Mouse (Mus musculus) spleen, adult 12 weeks (tissue): ENCODE results near the gene Erp27.
"Not testable (repeated sequence)": the region's sequence is repeated elsewhere in the genome, so short reads cannot be mapped to it uniquely, and the experiment has no call there.

Experiments used
- DNase-seq: peaks from one replicate; pipeline ENCODE4 v3.0.0; 2022; ENCODE audit warnings: low spot score

Gene Erp27

DNA sequence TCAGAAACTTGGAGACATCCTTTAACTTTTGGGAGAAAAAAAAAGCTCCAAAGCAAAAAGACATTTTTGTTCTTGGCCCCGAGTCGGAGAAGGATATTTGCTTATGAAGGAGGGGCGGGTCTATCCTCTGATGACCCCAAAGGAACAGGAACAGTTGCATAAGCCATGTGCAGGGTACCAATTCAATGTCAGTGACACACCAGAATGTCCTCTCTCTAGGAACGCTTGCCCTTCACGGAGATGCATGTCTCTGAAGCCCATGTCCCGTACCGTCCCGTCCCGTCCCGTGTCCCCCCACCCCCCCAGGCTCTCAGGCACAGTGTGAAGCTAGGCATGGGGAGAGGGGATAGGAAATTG is 15.1 kb downstream of the Erp27 start:
- DNase-seq, result no peak

GRCm38 (mm10) chr6:136906283-136906936 is 15.6 kb downstream of the Erp27 start:
- no peak for DNase-seq

DNA sequence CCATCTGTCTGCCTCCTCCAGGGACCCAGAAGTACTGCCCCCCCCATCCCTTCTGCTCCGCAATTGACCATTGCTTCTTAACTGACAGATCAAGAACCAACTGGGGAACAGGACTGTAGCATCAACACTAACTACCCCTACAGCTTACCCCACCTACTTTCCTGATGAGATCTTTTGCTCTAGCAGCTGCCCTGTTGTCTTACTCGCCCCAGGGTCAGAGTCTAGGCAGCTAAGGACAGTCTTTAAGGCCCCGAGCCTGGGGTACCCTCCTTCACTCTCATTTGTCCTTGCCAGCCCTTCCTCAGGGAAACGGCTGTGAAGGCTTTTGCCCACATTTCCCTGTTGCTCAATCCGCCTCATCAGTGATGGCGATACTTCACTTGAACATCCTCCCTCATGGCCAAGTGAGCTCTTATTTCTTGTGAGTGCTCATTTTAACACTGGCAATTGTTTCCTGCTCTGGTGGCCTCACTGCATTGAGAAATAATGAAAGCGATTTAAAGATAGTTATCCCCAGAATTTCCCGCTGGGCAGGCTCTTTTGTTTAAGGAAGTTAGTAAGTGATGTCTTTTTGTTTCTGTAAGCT is 18.0 kb downstream of the Erp27 start:
- DNase-seq, result no peak

DNA sequence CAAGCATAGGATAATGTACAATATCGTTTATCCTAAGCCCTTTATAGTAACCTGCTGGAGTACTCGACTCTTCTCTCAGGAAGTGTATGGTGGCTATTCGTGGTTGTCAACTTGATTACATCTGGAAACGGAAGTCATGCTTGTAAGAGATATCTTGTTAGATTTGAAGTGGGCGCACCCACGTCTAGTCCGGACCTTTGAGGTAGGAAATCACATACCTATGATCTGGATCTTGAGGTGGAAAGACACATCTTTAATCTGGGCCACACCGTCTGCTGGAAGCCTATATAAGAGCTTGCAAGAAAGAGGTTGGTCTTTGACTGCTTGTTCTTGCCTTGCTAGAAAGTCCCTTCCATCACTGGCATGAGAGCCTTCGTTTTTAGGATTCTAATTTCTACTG is 19.5 kb downstream of the Erp27 start:
- no peak for DNase-seq

GRCm38 (mm10) chr6:136901010-136901409 is 21.0 kb downstream of the Erp27 start:
- no peak for DNase-seq

GRCm38 (mm10) chr6:136900369-136901009 is 21.5 kb downstream of the Erp27 start:
- DNase-seq, result no peak

DNA sequence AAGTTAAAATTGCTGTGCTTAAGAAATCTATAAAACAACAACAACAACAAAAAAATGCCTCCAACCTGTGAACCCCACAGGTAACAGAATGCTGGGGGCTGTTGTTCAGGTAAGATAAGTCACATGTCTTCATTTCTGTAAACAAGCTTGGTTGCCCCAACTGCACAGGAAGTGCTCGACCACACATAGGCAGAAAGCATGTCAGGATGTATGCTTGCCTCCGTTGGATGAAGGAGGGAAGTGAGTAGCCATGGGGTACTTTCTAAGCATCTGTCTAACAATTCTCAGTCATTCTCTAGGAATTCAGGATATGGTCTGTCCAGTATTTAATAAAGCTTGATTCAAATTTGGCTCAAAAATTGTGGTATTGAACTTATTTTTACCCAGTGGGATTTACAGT is 23.0 kb downstream of the Erp27 start:
- DNase-seq, result no peak

GRCm38 (mm10) chr6:136898222-136898621 is 23.8 kb downstream of the Erp27 start:
- no peak for DNase-seq

- DNase-seq, result no peak
These were observed 24.2 kb downstream of the Erp27 start for GRCm38 (mm10) chr6:136897789-136898188.

GRCm38 (mm10) chr6:136894532-136895339 is 27.2 kb downstream of the Erp27 start:
- no peak for DNase-seq

DNA sequence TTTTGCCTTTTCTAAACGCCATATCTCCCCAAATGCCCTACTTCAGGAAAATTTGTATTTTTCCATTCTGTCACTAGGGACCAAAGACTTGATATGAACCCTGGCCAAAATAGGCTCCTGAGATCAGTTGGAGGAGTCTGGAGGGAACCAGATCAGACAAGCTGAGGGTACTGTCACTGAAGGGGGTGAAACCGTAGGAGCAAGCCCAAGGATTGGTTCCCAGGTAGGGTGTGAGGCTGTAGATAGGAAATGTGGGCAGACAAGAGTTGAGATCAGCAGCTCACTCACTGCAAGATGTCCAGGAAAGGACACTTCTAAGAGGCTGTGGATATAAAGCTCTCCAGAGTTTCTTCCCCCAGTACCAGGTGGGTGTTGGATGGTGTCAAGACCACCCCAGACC is 30.0 kb downstream of the Erp27 start:
- no peak for DNase-seq

- no peak for DNase-seq
These were observed 32.4 kb downstream of the Erp27 start for GRCm38 (mm10) chr6:136889554-136889953.

GRCm38 (mm10) chr6:136889067-136889466 is 32.9 kb downstream of the Erp27 start:
- no peak for DNase-seq

GRCm38 (mm10) chr6:136887854-136888253 is 34.1 kb downstream of the Erp27 start:
- no peak for DNase-seq

DNA sequence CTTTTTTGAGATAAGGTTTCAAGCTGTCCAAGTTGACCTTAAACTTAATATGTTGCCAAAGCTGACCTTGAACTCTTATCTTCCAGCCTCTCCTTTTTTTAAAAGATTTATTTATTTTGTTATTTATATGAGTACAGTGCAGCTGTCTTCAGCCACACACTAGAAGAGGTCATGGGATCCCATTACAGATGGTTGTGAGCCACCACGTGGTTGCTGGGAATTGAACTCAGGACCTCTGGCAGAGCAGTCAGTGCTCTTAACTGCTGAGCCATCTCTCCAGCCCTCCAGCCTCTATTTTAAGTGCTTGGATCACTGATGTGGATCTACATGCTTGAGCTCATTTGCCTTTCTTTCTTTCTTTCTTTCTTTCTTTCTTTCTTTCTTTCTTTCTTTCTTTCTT is 37.2 kb downstream of the Erp27 start:
- not testable (repeated sequence) for DNase-seq

GRCm38 (mm10) chr6:136883961-136884360 is 38.0 kb downstream of the Erp27 start:
- DNase-seq, result no peak

DNA sequence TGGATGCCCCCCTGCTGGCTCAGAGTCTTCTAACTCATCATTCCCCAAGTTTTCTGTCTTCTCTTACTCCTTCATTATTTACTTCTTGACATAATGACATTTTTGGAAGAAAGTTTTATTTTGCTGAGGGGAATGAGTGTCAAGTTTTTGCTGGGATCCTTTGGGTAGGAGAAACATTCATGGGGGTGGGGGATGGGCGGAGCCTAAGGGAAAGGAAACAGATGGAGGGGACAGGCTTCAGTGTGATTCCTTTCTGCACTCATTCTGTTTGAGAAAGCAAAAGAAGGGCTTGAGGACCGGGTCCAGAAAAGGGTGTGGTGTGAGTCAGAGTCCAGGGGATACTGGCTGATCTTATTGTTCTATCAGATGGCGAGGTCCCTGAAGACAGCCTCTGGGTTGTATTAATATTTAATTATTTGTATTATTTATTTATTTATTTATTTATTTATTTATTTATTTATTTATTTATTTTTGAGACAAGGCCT is 38.5 kb downstream of the Erp27 start:
- no peak for DNase-seq

GRCm38 (mm10) chr6:136881678-136882077 is 40.3 kb downstream of the Erp27 start:
- DNase-seq, result no peak

- no peak for DNase-seq
These were observed 46.3 kb downstream of the Erp27 start, which contains the start of gene Mgp for GRCm38 (mm10) chr6:136875670-136876069. Gene Mgp (minus strand): TSS chr6:136875823.

- no peak for DNase-seq
These were observed 47.4 kb downstream of the Erp27 start for GRCm38 (mm10) chr6:136874599-136874998.

DNA sequence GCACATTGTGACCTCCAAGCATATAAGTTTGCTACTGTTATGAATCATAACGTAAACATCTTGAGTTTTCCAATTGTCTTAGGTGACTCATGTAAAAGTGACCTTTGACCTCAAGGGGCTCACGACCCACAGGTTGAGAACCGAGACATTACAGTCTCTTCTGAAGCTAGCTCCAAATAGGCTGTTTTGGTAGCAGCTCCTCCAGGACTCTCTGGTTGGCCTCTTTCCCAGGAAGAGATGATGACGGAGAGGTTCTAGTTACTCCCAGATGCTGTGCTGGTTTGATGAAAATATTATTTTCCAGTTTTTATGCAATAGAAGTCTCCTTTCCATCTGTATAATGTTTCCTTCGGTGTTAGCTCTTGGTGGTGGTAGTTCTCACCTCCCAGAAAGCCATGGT is 53.1 kb downstream of the Erp27 start:
- no peak for DNase-seq

GRCm38 (mm10) chr6:136866150-136866549 is 55.8 kb downstream of the Erp27 start:
- no peak for DNase-seq

GRCm38 (mm10) chr6:136865360-136865759 is 56.6 kb downstream of the Erp27 start:
- DNase-seq, result no peak
